Mouse (Mus musculus) ES-E14 (cell line): Measurements from ENCODE around the gene Fgd3. TPM values are rescaled to one million over a fixed set of nuclear protein-coding genes. Genes with fewer than 3 reads are reported as not detected.

Source experiments
- DNase-seq: peaks from one replicate; pipeline ENCODE4 v3.0.0-alpha.2; 2013; ENCODE audit warnings: low read depth, low spot score
- H3K27ac ChIP-seq: 2 replicates; pipeline ENCODE4 v1.5.1; 2012; ENCODE audit warnings: low read depth, mild to moderate bottlenecking, low read length, moderate library complexity, mixed read lengths; ENCODE audit not compliant: poor library complexity, insufficient read depth, severe bottlenecking
- H3K36me3 ChIP-seq: 2 replicates; pipeline ENCODE4 v1.6.1; 2012; ENCODE audit warnings: mild to moderate bottlenecking, low read length, moderate library complexity, mixed read lengths; ENCODE audit not compliant: control insufficient read depth, poor library complexity, insufficient read depth, severe bottlenecking
- H3K4me1 ChIP-seq, 2 experiments: fragments of 150-350 bp in 1 of 2; sonication (generic) in 1 of 2; 2 replicates each; pipeline ENCODE4 v1.6.1; 2012; ENCODE audit warnings: low read length in 2 of 2, mild to moderate bottlenecking in 1 of 2, mixed read lengths in 1 of 2; ENCODE audit not compliant: control insufficient read depth in 2 of 2, insufficient read depth in 2 of 2, poor library complexity in 1 of 2
- H3K4me3 ChIP-seq, 2 experiments: fragments of 150-350 bp in 1 of 2; sonication (generic) in 1 of 2; 2 replicates each; pipeline ENCODE4 v1.5.1; 2012; ENCODE audit warnings: low read length in 2 of 2, low read depth in 1 of 2, mild to moderate bottlenecking in 1 of 2, mixed read lengths in 1 of 2; ENCODE audit not compliant: insufficient read depth in 1 of 2, poor library complexity in 1 of 2, severe bottlenecking in 1 of 2
- H3K9ac ChIP-seq: 2 replicates; pipeline ENCODE4 v1.6.1; 2012; ENCODE audit warnings: low read depth, mild to moderate bottlenecking, low read length, mixed read lengths; ENCODE audit not compliant: poor library complexity, insufficient read depth, severe bottlenecking
- H3K9me3 ChIP-seq: fragments of 150-350 bp; sonication (generic); 2 replicates; pipeline ENCODE4 v1.6.1; 2012; ENCODE audit warnings: low read depth, mild to moderate bottlenecking, low read length; ENCODE audit not compliant: control insufficient read depth, insufficient read depth
- CHD2 ChIP-seq: IDR thresholded peaks from 2 replicates; pipeline ENCODE4 v1.6.1; 2014; ENCODE audit warnings: mild to moderate bottlenecking, low read depth, low read length, inconsistent platforms
- HCFC1 ChIP-seq: IDR thresholded peaks from 2 replicates; pipeline ENCODE4 v1.6.1; 2012; ENCODE audit warnings: low read length, inconsistent platforms, borderline replicate concordance; ENCODE audit not compliant: insufficient read depth
- MAFK ChIP-seq: IDR thresholded peaks from 2 replicates; pipeline ENCODE4 v1.6.1; 2014; ENCODE audit warnings: mild to moderate bottlenecking, low read depth, low read length, inconsistent platforms; ENCODE audit not compliant: insufficient read depth
- ZC3H11A ChIP-seq: IDR thresholded peaks from 2 replicates; pipeline ENCODE4 v1.6.1; 2012; ENCODE audit warnings: low read depth, mild to moderate bottlenecking, inconsistent platforms, low read length, borderline replicate concordance
- ZNF384 ChIP-seq: IDR thresholded peaks from 2 replicates; pipeline ENCODE4 v1.6.1; 2012; ENCODE audit warnings: low read depth, low read length, inconsistent platforms
- in situ Hi-C, 2 experiments: fragments of 600-800 bp; cut with MboI; formaldehyde crosslinking; loops; one replicate each; pipeline ENCODE4 v1.15.1; 2025; ENCODE audit warnings: low sequenced_read_pairs in 2 of 2, inconsistent platforms in 1 of 2; ENCODE audit not compliant: unreplicated experiment in 2 of 2
- total RNA-seq: library from RNA; depleted of rRNA; stranded (reverse); fragments of 300-350 nt; gene quantifications from 2 replicates; pipeline ENCODE4 v1.2.3, GENCODE M21; 2012

Gene Fgd3
- total RNA-seq, 1 experiment = 6.2 TPM

GRCm38 (mm10) chr13:49311642-49312041 is 8.5 kb downstream of the Fgd3 start:
- Histone ChIP-seq H3K9me3 (no peaks in the 10 kb centered on the region), H3K27ac (no peak overlapping the region), H3K4me3 (no peak overlapping the region), H3K9ac (no peak overlapping the region), H3K36me3 (no peaks in the 10 kb centered on the region), H3K4me1 (peaks cover 0 to 5% of the 10 kb centered on the region in 2 experiments; a peak in 1 of 4 replicates)
- in situ Hi-C loops = no loop called here
- TF ChIP-seq MAFK (no peak), ZC3H11A (no peak), CHD2 (no peak), ZNF384 (no peak), HCFC1 (no peak)
- DNase-seq = no peak

GRCm38 (mm10) chr13:49309501-49309900 is 10.6 kb downstream of the Fgd3 start:
- H3K4me1 ChIP-seq = peaks cover 0 to 6% of the 10 kb centered on the region in 2 experiments; a peak in 1 of 4 replicates
- H3K27ac ChIP-seq = no peak overlapping the region
- in situ Hi-C loops = no loop called here
- TF ChIP-seq ZNF384 (no peak), HCFC1 (no peak), CHD2 (no peak), MAFK (no peak), ZC3H11A (no peak)
- H3K4me3 ChIP-seq = no peak overlapping the region
- H3K36me3 ChIP-seq = no peaks in the 10 kb centered on the region
- no peaks in the 10 kb centered on the region for H3K9me3 ChIP-seq
- DNase-seq = no peak
- H3K9ac ChIP-seq = no peak overlapping the region

GRCm38 (mm10) chr13:49308861-49309403 is 11.2 kb downstream of the Fgd3 start:
- H3K27ac ChIP-seq = no peak overlapping the region
- no peaks in the 10 kb centered on the region for H3K36me3 ChIP-seq
- H3K4me1 ChIP-seq = peaks cover 0 to 6% of the 10 kb centered on the region in 2 experiments; a peak in 1 of 4 replicates
- no peak overlapping the region for H3K4me3 ChIP-seq
- TF ChIP-seq MAFK (no peak), ZC3H11A (no peak), ZNF384 (no peak), HCFC1 (no peak), CHD2 (no peak)
- in situ Hi-C loops = no loop called here
- no peaks in the 10 kb centered on the region for H3K9me3 ChIP-seq
- no peak overlapping the region for H3K9ac ChIP-seq
- DNase-seq = no peak

GRCm38 (mm10) chr13:49308206-49308605 is 11.9 kb downstream of the Fgd3 start:
- no peak overlapping the region for H3K27ac ChIP-seq
- DNase-seq = no peak
- H3K9ac ChIP-seq = no peak overlapping the region
- H3K36me3 ChIP-seq = no peaks in the 10 kb centered on the region
- in situ Hi-C loops = no loop called here
- TF ChIP-seq ZC3H11A (no peak), CHD2 (no peak), ZNF384 (no peak), HCFC1 (no peak)
- no peak overlapping the region for H3K4me3 ChIP-seq
- no peaks in the 10 kb centered on the region for H3K9me3 ChIP-seq
- H3K4me1 ChIP-seq = peaks cover 0 to 6% of the 10 kb centered on the region in 2 experiments; a peak in 1 of 4 replicates
